Mouse (Mus musculus): ENCODE measurements around the gene Cldn2.

Cldn2 gene

GRCm38 (mm10) chrX:139808085-139808484 lies 7.5 kb downstream of the Cldn2 start:
- no peak for DNase-seq (ENCODE audit: low spot score)

- DNase-seq (ENCODE audit: low spot score) = no peak
Measured at GRCm38 (mm10) chrX:139808501-139808900, 7.9 kb downstream of the Cldn2 start.

- no peak for DNase-seq (ENCODE audit: low spot score)
Measured at GRCm38 (mm10) chrX:139812636-139813298, 12.1 kb downstream of the Cldn2 start.

GRCm38 (mm10) chrX:139813299-139814002 lies 12.8 kb downstream of the Cldn2 start:
- no peak for DNase-seq (ENCODE audit: low spot score)

GRCm38 (mm10) chrX:139814018-139814635 lies 13.5 kb downstream of the Cldn2 start:
- DNase-seq (ENCODE audit: low spot score) = no peak

- DNase-seq (ENCODE audit: low spot score) = no peak
Measured at GRCm38 (mm10) chrX:139815201-139815600, 14.6 kb downstream of the Cldn2 start.

- DNase-seq (ENCODE audit: low spot score) = no peak
Measured at GRCm38 (mm10) chrX:139825402-139825801, 24.8 kb downstream of the Cldn2 start.

GRCm38 (mm10) chrX:139826926-139827325 lies 26.3 kb downstream of the Cldn2 start:
- no peak for DNase-seq (ENCODE audit: low spot score)

- no peak for DNase-seq (ENCODE audit: low spot score)
Measured at GRCm38 (mm10) chrX:139828363-139829092, 27.9 kb downstream of the Cldn2 start.

- no peak for DNase-seq (ENCODE audit: low spot score)
Measured at GRCm38 (mm10) chrX:139832464-139832863, 31.8 kb downstream of the Cldn2 start.

GRCm38 (mm10) chrX:139839057-139839456 lies 38.4 kb downstream of the Cldn2 start:
- DNase-seq (ENCODE audit: low spot score) = no peak

- DNase-seq (ENCODE audit: low spot score) = no peak
Measured at GRCm38 (mm10) chrX:139841091-139841490, 40.5 kb downstream of the Cldn2 start.

- DNase-seq (ENCODE audit: low spot score) = no peak
Measured at GRCm38 (mm10) chrX:139854795-139855194, 54.2 kb downstream of the Cldn2 start.

- DNase-seq (ENCODE audit: low spot score) = no peak
Measured at GRCm38 (mm10) chrX:139859402-139859801, 58.8 kb downstream of the Cldn2 start.

All from ovary, postnatal 10 days (tissue).